Mouse (Mus musculus) bone marrow, adult 2 months (tissue): ENCODE results near the gene Lrtm1. TPM values are rescaled to one million over a fixed set of nuclear protein-coding genes. Genes with fewer than 3 reads are reported as not detected.

Experiments used
- H3K27ac ChIP-seq: fragments of 200-500 bp; 2 replicates; pipeline ENCODE4 v1.5.1; 2012; ENCODE audit warnings: low read depth, mild to moderate bottlenecking, control low read depth, inconsistent platforms, low read length; ENCODE audit not compliant: control insufficient read depth, poor library complexity, insufficient read depth
- H3K4me1 ChIP-seq: fragments of 200-500 bp; 2 replicates; pipeline ENCODE4 v1.6.1; 2011; ENCODE audit warnings: low read length; ENCODE audit not compliant: control insufficient read depth, insufficient read depth
- H3K4me3 ChIP-seq: fragments of 200-500 bp; replicated peaks from 2 replicates; pipeline ENCODE3; 2011; ENCODE audit warnings: mild to moderate bottlenecking, low read depth, low read length, control low read depth; ENCODE audit not compliant: control insufficient read depth
- CTCF ChIP-seq: fragments of 200-500 bp; IDR thresholded peaks from 2 replicates; pipeline ENCODE4 v1.5.1; 2011; ENCODE audit warnings: low read length, control low read depth; ENCODE audit not compliant: control insufficient read depth, insufficient read depth
- POLR2A ChIP-seq: fragments of 200-500 bp; IDR thresholded peaks from 2 replicates; pipeline ENCODE4 v1.6.1; 2011; ENCODE audit warnings: low read depth, mild to moderate bottlenecking, control low read depth, low read length, borderline replicate concordance; ENCODE audit not compliant: control insufficient read depth
- WGBS: fragments of 180-500 bp; shearing (Covaris S2); methylation state at CpG from one replicate; pipeline ENCODE4 v1.1.7; 2018; 5-methylcytosine and 5-hydroxymethylcytosine counted together
- polyA plus RNA-seq: library from polyadenylated mRNA; stranded (reverse); fragments of >200 nt; gene quantifications from 2 replicates; pipeline ENCODE4 v1.2.4, GENCODE M21; 2011; ENCODE audit warnings: low replicate concordance; ENCODE audit not compliant: missing spikeins, insufficient read depth, insufficient read length

The Lrtm1 gene
- polyA plus RNA-seq, 1 experiment: 0.62 TPM

DNA sequence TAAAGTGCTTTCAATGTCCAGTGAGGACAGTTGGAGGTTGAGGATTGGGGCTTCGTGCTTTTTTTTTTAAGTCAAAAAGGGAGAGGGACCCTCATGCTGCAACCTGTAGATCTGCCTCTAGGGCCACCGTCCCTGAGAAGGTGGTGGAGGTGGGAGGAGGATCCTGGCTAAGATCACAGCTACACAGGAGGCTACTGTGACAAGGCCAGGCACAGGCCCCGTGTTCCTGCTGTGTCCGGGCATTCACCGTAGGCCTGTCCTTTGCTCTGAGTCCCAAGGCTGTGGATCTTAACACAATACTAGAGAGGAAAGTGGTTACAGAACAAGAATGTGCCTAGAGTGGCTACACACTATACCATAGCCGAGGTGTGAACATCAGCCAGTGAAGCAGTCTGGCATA, 7.3 kb downstream of the Lrtm1 start:
- 75% methylated on average over 6 of the region's 6 CpGs for WGBS
- no peaks in the 10 kb centered on the region for H3K4me1 ChIP-seq
- H3K27ac ChIP-seq: no peak overlapping the region
- H3K4me3 ChIP-seq: no peak overlapping the region
- no peak for TF ChIP-seq POLR2A
- TF ChIP-seq CTCF: no peak

DNA sequence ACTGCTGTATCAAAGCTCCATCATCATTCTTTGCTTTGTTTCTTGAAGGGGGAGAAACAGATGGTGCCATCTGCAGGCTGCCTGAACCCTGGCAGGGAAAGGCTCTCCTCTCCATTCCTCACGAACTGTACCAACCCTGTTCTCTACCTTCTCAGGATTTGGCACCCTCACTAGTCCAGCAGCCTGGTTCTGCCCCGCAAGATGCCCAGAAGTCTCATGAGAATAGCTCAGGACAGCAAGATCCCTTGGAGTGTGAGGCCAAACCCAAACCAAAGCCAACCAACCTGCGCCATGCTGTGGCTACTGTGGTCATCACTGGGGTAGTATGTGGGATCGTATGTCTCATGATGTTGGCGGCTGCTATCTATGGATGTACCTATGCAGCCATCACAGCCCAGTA, 9.3 kb downstream of the Lrtm1 start:
- no peaks in the 10 kb centered on the region for H3K4me1 ChIP-seq
- H3K4me3 ChIP-seq: no peak overlapping the region
- H3K27ac ChIP-seq: no peak overlapping the region
- no peak for TF ChIP-seq POLR2A
- no peak for TF ChIP-seq CTCF
- 74% methylated on average over 5 of the region's 5 CpGs for WGBS

DNA sequence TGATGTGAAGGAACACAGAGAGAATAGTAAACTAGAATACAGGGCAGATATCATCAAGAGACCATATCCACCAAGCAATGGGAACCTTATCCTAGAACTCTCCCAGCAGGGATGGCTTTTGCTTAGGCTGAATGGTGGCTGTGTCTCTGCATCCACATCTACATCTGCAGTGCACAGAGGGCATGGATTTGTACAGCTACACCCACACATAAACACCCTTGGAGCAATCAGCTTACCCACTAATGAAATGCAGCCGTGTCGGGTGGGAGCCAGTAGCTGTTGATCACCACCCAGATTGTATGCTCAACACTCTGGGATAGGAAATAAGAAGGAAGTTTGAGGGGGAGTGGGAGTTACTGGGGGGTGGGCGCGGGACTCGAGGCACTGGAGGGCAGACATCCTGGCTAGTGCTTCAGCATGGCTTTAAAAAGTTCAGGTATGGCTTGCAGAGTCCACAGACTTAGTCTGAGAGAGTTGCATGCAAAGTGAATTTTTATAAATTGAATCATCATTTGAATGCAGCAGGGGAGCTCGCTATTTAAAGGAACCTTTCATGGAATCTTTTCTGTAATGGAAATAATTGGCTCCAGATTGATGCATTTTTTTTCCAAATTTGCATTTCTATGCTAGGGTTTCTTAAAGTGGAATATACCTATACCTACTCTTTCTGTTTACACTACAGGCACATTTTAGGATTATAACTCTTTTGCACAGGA, 10.5 kb downstream of the Lrtm1 start:
- Histone ChIP-seq H3K27ac (no peak overlapping the region), H3K4me3 (no peak overlapping the region), H3K4me1 (no peaks in the 10 kb centered on the region)
- 72% methylated on average over 6 of the region's 6 CpGs for WGBS
- TF ChIP-seq CTCF (no peak), POLR2A (no peak)

DNA sequence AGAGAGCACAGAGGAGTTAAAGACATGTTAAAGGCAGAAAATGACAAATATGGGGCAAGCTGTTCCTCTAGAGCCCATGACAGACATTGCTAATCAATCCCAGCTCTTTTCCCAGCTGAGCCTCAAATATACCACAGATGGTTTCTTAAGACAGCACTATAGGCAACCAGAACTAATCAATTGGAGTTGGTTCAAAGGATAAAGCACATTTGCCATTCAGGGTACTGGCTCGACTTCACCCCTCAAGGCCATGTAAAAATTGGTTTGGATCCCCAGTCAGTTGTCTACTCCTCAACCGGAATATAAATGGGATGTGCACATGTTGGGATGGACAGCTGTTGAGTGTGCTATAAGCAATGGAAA, 11.1 kb downstream of the Lrtm1 start:
- Histone ChIP-seq H3K27ac (no peak overlapping the region), H3K4me1 (no peaks in the 10 kb centered on the region), H3K4me3 (no peak overlapping the region)
- no peak for TF ChIP-seq CTCF
- no peak for TF ChIP-seq POLR2A
- WGBS: 72% methylated on average over 2 of the region's 2 CpGs

DNA sequence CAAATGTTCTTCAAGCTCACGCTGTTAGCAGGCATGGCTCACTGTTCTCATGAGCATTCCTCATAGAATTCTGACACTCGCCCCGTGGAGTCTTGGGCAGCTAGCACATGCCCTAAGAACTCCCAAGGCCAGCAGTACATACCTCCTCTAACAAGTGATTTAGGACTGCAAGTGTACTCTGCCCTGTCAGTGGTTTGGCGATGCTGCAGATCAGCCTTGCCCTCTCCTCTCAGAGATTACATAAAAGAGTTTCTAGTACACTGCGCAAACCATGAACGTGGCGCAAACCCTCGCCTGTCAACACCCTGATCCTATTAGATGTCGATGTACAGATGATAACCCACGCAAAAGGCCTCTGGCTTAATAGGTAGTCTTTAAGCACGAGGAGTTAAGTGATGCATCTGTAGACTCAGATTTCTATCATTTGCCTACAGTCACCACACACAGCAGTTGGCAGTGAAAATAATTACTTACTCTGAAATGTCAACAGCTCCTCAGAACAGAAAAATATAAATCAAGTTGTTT, 11.9 kb downstream of the Lrtm1 start:
- WGBS: 77% methylated on average over 11 of the region's 11 CpGs
- TF ChIP-seq CTCF (no peak), POLR2A (no peak)
- H3K27ac ChIP-seq: no peak overlapping the region
- no peak overlapping the region for H3K4me3 ChIP-seq
- H3K4me1 ChIP-seq: no peaks in the 10 kb centered on the region

DNA sequence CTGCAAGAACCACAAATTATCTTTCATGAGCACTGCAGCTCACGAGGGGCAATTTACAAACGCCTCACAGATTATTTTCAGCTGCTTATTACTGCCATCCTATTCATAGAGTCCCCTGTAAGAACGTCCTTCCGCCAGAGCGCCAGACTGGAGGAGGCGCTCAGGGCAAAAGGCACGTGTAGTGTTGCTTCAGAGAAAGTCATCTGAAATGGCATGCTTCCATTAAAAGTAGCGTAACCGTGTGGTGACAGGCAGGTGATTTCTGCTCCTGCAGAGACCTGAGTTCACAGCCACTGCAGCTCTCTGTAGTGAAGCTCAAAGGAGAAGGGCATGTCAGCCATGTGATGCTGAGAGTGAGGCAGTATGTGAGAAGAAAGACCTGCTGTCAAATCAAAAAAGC, 12.5 kb downstream of the Lrtm1 start:
- TF ChIP-seq CTCF (no peak), POLR2A (no peak)
- H3K4me3 ChIP-seq: no peak overlapping the region
- 78% methylated on average over 9 of the region's 9 CpGs for WGBS

DNA sequence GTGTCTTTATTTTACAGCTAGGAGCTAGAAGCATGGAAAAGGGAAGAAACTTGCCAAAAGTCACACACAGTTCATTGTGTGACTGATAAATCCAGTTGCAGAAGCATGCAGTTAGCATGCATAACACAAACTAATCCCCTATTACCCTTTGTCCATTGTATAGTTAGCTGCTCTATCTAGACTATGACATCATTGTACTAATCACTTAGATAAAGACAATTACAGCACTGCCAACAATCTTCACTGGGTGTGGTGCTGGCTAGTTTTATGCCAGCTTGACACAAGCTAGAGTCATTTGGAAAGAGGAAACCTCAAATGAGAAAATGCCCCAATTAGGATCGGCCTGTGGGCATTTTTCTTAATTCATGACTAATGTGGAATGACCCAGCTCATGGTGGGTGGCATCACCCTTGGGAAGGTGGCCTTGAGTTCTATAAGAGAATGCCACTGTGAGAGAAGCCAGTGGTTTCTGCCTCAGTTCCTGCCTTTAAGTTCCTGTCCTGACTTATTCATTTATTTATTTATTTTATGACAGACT, 13.9 kb downstream of the Lrtm1 start:
- Histone ChIP-seq H3K4me1 (no peaks in the 10 kb centered on the region), H3K4me3 (no peak overlapping the region), H3K27ac (no peak overlapping the region)
- WGBS: 70% methylated on average over 1 of the region's 1 CpGs
- TF ChIP-seq CTCF (no peak), POLR2A (no peak)

More for the DNA sequence above, 12.5 kb downstream of the Lrtm1 start:
- H3K4me1 ChIP-seq: no peaks in the 10 kb centered on the region
- no peak overlapping the region for H3K27ac ChIP-seq

DNA sequence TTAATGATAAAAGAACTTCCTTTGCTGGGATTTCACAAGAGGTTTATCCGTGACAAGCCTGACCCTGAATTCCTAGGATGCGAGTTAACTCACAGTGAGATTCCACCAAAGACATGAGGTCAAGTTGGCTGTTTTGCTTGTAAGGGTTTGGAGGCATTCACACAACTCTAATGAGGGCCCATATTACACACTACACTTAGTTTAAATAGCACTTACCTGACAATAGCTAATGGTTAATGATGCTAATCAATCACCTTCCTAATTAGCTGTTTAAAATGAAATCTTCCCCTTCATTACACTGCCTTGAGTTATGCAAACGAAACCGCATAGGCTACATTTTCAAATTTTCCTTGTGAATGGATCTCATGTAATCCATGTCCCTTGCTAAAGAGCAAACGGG, 20.2 kb downstream of the Lrtm1 start:
- Histone ChIP-seq H3K27ac (no peak overlapping the region), H3K4me3 (no peak overlapping the region), H3K4me1 (no peaks in the 10 kb centered on the region)
- 75% methylated on average over 5 of the region's 5 CpGs for WGBS
- TF ChIP-seq POLR2A (no peak), CTCF (no peak)

DNA sequence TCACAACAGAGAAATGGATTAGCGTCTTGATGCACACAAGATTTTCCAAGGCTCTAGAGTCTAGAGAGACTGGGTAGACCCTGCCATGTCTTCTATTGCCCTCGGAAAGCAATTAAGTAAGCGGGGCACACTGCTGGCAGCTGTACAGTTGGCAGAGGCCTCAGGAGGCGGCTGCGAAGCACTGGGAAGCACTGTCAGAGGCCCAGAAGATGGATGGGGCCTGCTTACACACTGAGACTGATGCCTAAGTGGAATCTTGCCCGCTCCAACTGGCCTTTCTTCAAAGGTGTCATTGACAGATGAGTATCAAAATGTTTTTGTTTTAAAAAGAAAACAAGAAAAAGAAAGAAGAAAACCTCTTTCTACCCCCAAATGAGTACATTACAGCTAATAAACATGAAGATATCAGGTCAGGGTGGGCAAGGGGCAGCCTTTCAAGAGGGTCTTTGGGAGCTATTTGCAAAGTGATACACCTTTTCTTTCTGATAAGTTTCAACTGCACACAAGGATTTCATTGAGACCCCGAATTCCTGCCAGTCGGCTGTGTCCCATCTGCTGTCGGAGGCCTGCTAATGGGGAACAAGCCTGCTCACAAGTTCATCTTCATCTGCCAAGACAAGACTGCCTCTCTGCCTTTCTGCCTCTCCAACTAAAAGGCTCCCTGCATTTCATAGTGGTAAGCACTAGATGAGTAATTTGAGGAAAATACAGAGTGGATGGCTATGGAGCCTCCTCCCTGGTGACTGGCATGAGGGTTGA, 22.8 kb downstream of the Lrtm1 start:
- TF ChIP-seq CTCF (no peak), POLR2A (no peak)
- Histone ChIP-seq H3K27ac (no peak overlapping the region), H3K4me1 (no peaks in the 10 kb centered on the region), H3K4me3 (no peak overlapping the region)
- 79% methylated on average over 9 of the region's 9 CpGs for WGBS
